Mouse (Mus musculus): ENCODE results near the gene Eogt.

GRCm38 (mm10) chr6:97080016-97080415, 69.0 kb downstream of the Eogt start:
- TF ChIP-seq EP300 (IDR thresholded peaks at IDR 0.05; ENCODE audit: low read depth) = no peak
- TF ChIP-seq CTCF (IDR thresholded peaks at IDR 0.05; ENCODE audit: low read depth) = no peak
